Mouse (Mus musculus) spleen, adult 2 months (tissue): ENCODE data around the gene Odf2.

Experiments used
- CTCF ChIP-seq: fragments of 200-500 bp; IDR thresholded peaks from 2 replicates; pipeline ENCODE4 v1.5.1; 2011; ENCODE audit warnings: mild to moderate bottlenecking, inconsistent platforms; ENCODE audit not compliant: insufficient read depth, insufficient read length, insufficient replicate concordance; ENCODE audit errors: extremely low read depth
- POLR2A ChIP-seq: fragments of 200-500 bp; IDR thresholded peaks from 2 replicates; pipeline ENCODE4 v1.6.1; 2011; ENCODE audit warnings: low read depth, low read length, inconsistent platforms

DNA sequence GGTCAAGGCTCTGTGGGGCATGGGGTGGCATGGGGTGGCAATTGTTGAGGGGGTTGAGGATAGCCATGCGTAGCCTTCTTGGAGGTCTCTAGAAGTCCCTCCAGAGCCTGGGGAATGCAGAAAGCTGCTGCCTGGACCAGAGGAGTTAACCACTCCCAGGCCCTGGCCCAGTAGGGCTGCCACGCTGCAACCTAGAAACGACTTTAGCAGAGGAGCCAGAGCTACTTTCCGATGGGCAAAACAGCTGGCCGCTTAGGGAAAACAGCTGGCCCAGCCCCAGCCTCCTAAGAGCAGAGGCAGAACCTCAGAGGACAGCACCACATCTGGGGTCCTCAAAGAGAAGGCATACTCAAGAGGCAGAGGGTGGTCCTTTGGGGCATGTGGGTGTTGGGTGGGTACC, 31.1 kb upstream of the Odf2 start:
- TF ChIP-seq CTCF = no peak
- no peak for TF ChIP-seq POLR2A
